Mouse (Mus musculus): ENCODE measurements around the gene Cers6. TPM values are rescaled to one million over a fixed set of nuclear protein-coding genes. Genes with fewer than 3 reads are reported as not detected.

Gene Cers6
- polyA plus RNA-seq, 3 experiments from 2014 or later = 1.8 to 3.8 (median 3.0) TPM

GRCm38 (mm10) chr2:68917524-68917923 lies 56.3 kb downstream of the Cers6 start:
- no peak for ATAC-seq

GRCm38 (mm10) chr2:68924344-68924743 lies 63.1 kb downstream of the Cers6 start:
- ATAC-seq = no peak

GRCm38 (mm10) chr2:68925542-68925941 lies 64.3 kb downstream of the Cers6 start:
- no peak for ATAC-seq

- ATAC-seq = no peak
These were observed 65.9 kb downstream of the Cers6 start for GRCm38 (mm10) chr2:68926913-68927790.

GRCm38 (mm10) chr2:68932240-68932639 lies 71.0 kb downstream of the Cers6 start:
- peak; percentile 88 for ATAC-seq

- no peak for ATAC-seq
These were observed 71.4 kb downstream of the Cers6 start for GRCm38 (mm10) chr2:68932656-68933055.

GRCm38 (mm10) chr2:68934651-68935050 lies 73.4 kb downstream of the Cers6 start:
- no peak for ATAC-seq

GRCm38 (mm10) chr2:68935721-68936294 lies 74.6 kb downstream of the Cers6 start:
- ATAC-seq = no peak

GRCm38 (mm10) chr2:68936773-68937172 lies 75.5 kb downstream of the Cers6 start:
- no peak for ATAC-seq

GRCm38 (mm10) chr2:68937833-68938232 lies 76.6 kb downstream of the Cers6 start:
- ATAC-seq = no peak

- ATAC-seq = no peak
These were observed 83.7 kb downstream of the Cers6 start for GRCm38 (mm10) chr2:68944898-68945297.

- no peak for ATAC-seq
These were observed 84.7 kb downstream of the Cers6 start for GRCm38 (mm10) chr2:68945976-68946375.

- ATAC-seq = no peak
These were observed 85.6 kb downstream of the Cers6 start for GRCm38 (mm10) chr2:68946819-68947218.

- ATAC-seq = no peak
These were observed 87.9 kb downstream of the Cers6 start for GRCm38 (mm10) chr2:68949137-68949536.

- no peak for ATAC-seq
These were observed 88.5 kb downstream of the Cers6 start for GRCm38 (mm10) chr2:68949728-68950127.

GRCm38 (mm10) chr2:68951706-68952105 lies 90.5 kb downstream of the Cers6 start:
- ATAC-seq = no peak

- no peak for ATAC-seq
These were observed 92.4 kb downstream of the Cers6 start for GRCm38 (mm10) chr2:68953688-68954087.

- no peak for ATAC-seq
These were observed 94.3 kb downstream of the Cers6 start for GRCm38 (mm10) chr2:68955496-68955895.

GRCm38 (mm10) chr2:68956146-68956545 lies 94.9 kb downstream of the Cers6 start:
- no peak for ATAC-seq

GRCm38 (mm10) chr2:68957831-68958230 lies 96.6 kb downstream of the Cers6 start:
- ATAC-seq = no peak

GRCm38 (mm10) chr2:68959573-68959972 lies 98.3 kb downstream of the Cers6 start:
- ATAC-seq = peak; percentile 47

- ATAC-seq = peak; percentile 74
These were observed 98.8 kb downstream of the Cers6 start for GRCm38 (mm10) chr2:68960060-68960459.

GRCm38 (mm10) chr2:68960620-68961019 lies 99.4 kb downstream of the Cers6 start:
- peak; percentile 17 for ATAC-seq

GRCm38 (mm10) chr2:68966360-68966759 lies 105.1 kb downstream of the Cers6 start:
- no peak for ATAC-seq
